Mouse (Mus musculus) limb, embryonic 14.5 days (tissue): Measurements from ENCODE around the gene Nlrx1. TPM values are rescaled to one million over a fixed set of nuclear protein-coding genes. Genes with fewer than 3 reads are reported as not detected.

Source experiments
- ATAC-seq: fragments of 200-750 bp; cut with Nextera tagmentation; 2 replicates; pipeline ENCODE4 v1.8.0; 2017; ENCODE audit warnings: low read depth, moderate number of reproducible peaks, moderate TSS enrichment; ENCODE audit not compliant: low FRiP score
- DNase-seq: peaks from one replicate; pipeline ENCODE4 v3.0.0-alpha.2; 2015; ENCODE audit warnings: low spot score
- H3K27ac ChIP-seq: fragments of 300-500 bp; sonication (generic); replicated peaks from 2 replicates; pipeline ENCODE4 v1.5.1; 2014; ENCODE audit warnings: low read depth, mild to moderate bottlenecking, low read length, moderate library complexity, mixed read lengths
- H3K27me3 ChIP-seq: fragments of 300-500 bp; sonication (generic); 2 replicates; pipeline ENCODE4 v1.6.1; 2014; ENCODE audit warnings: low read length, mixed read lengths; ENCODE audit not compliant: control insufficient read depth, insufficient read depth
- H3K36me3 ChIP-seq: fragments of 300-500 bp; sonication (generic); 2 replicates; pipeline ENCODE4 v1.6.1; 2014; ENCODE audit warnings: mild to moderate bottlenecking, low read length, moderate library complexity, mixed read lengths; ENCODE audit not compliant: control insufficient read depth, insufficient read depth
- H3K4me1 ChIP-seq: fragments of 300-500 bp; sonication (generic); 2 replicates; pipeline ENCODE4 v1.6.1; 2014; ENCODE audit warnings: antibody characterized with exemption, low read length, mixed read lengths; ENCODE audit not compliant: control insufficient read depth, insufficient read depth
- H3K4me2 ChIP-seq: fragments of 300-500 bp; sonication (generic); replicated peaks from 2 replicates; pipeline ENCODE4 v1.6.1; 2014; ENCODE audit warnings: low read depth, mild to moderate bottlenecking, low read length, moderate library complexity; ENCODE audit not compliant: severe bottlenecking
- H3K4me3 ChIP-seq: fragments of 300-500 bp; sonication (generic); replicated peaks from 2 replicates; pipeline ENCODE4 v1.5.1; 2014; ENCODE audit warnings: low read length
- H3K9ac ChIP-seq: fragments of 300-500 bp; sonication (generic); 2 replicates; pipeline ENCODE4 v1.6.1; 2014; ENCODE audit warnings: mild to moderate bottlenecking, low read depth, low read length, moderate library complexity; ENCODE audit not compliant: severe bottlenecking
- H3K9me3 ChIP-seq: fragments of 300-500 bp; sonication (generic); 2 replicates; pipeline ENCODE4 v1.6.1; 2016; ENCODE audit warnings: low read length; ENCODE audit not compliant: control insufficient read depth
- POLR2A ChIP-seq: fragments of 200-500 bp; IDR thresholded peaks from 2 replicates; pipeline ENCODE4 v1.8.0; 2012; ENCODE audit warnings: inconsistent platforms, mild to moderate bottlenecking, moderate library complexity, borderline replicate concordance; ENCODE audit not compliant: insufficient read depth, insufficient read length; ENCODE audit errors: extremely low read depth
- WGBS: fragments of 180-500 bp; shearing (Covaris S2); extraction: QIAGEN DNeasy Blood & Tissue Kit; methylation state at CpG from one replicate; pipeline ENCODE4 v1.1.7; 2014; 5-methylcytosine and 5-hydroxymethylcytosine counted together
- polyA plus RNA-seq, 2 experiments: library from polyadenylated mRNA; depleted of rRNA in 1 of 2; stranded (reverse) in 1 of 2; unstranded in 1 of 2; fragments of >200 nt; fragmentation: Nextera tagmentation in 1 of 2; extraction: Ambion mirVana in 1 of 2; gene quantifications; 2 replicates each; pipeline versions ENCODE4 v1.2.1 to v1.2.3; 2012 to 2014

Gene Nlrx1
- polyA plus RNA-seq, 2 experiments = 8.6 to 13.5 TPM

GRCm38 (mm10) chr9:44269077-44269476 lies 678 bp upstream of the Nlrx1 start:
- Histone ChIP-seq H3K27me3 (no peaks in the 10 kb centered on the region), H3K4me2 (no peak overlapping the region), H3K9me3 (no peaks in the 10 kb centered on the region), H3K27ac (no peak overlapping the region), H3K4me1 (peaks cover 11% of the 10 kb centered on the region), H3K9ac (no peak overlapping the region), H3K4me3 (no peak overlapping the region), H3K36me3 (peaks cover 7% of the 10 kb centered on the region; the same call in 1 of the 2 replicates)
- TF ChIP-seq POLR2A = no peak
- WGBS = 89% methylated on average over 3 of the region's 3 CpGs
- ATAC-seq = no peak
- no peak for DNase-seq

GRCm38 (mm10) chr9:44268027-44268360 lies 405 bp downstream of the Nlrx1 start:
- H3K9ac ChIP-seq = peak overlapping the region; percentile 92
- H3K4me2 ChIP-seq = peak overlapping the region; percentile 91
- DNase-seq (peak; percentile 82), ATAC-seq (peak; percentile 85)
- H3K4me1 ChIP-seq = peaks cover 11% of the 10 kb centered on the region
- no peaks in the 10 kb centered on the region for H3K27me3 ChIP-seq
- peak overlapping the region; percentile 86 for H3K27ac ChIP-seq
- peak overlapping the region; percentile 54 for H3K4me3 ChIP-seq
- TF ChIP-seq POLR2A = no peak
- H3K36me3 ChIP-seq = peaks cover 5% of the 10 kb centered on the region; the same call in 1 of the 2 replicates
- H3K9me3 ChIP-seq = no peaks in the 10 kb centered on the region
- WGBS = 4% methylated on average over 27 of the region's 28 CpGs

- Histone ChIP-seq H3K4me2 (peak overlapping the region; percentile 91), H3K4me1 (peaks cover 11% of the 10 kb centered on the region), H3K9me3 (no peaks in the 10 kb centered on the region), H3K27me3 (no peaks in the 10 kb centered on the region), H3K4me3 (peak overlapping the region; percentile 54), H3K36me3 (peaks cover 5% of the 10 kb centered on the region; the same call in 1 of the 2 replicates), H3K9ac (peak overlapping the region; percentile 92), H3K27ac (peak overlapping the region; percentile 86)
- 13% methylated on average over 21 of the region's 23 CpGs for WGBS
- peak; percentile 28 for ATAC-seq
- peak; percentile 35 for DNase-seq
- TF ChIP-seq POLR2A = 0 out of 2 replicates have a peak, but pooled peaks have one; percentile 30
Observed at GRCm38 (mm10) chr9:44267319-44268026, 926 bp downstream of the Nlrx1 start.

- 69% methylated on average over 8 of the region's 8 CpGs for WGBS
- Histone ChIP-seq H3K9ac (peak overlapping the region; percentile 92; the same call in 1 of the 2 replicates), H3K27ac (peak overlapping the region; percentile 86; the same call in 1 of the 2 replicates), H3K9me3 (no peaks in the 10 kb centered on the region), H3K27me3 (no peaks in the 10 kb centered on the region), H3K4me1 (peaks cover 11% of the 10 kb centered on the region), H3K36me3 (peaks cover 5% of the 10 kb centered on the region), H3K4me3 (0 out of 2 replicates have a peak overlapping the region, but pooled peaks have one; percentile 54), H3K4me2 (peak overlapping the region; percentile 91)
- no peak for TF ChIP-seq POLR2A
- DNase-seq (no peak), ATAC-seq (no peak)
Observed at GRCm38 (mm10) chr9:44266478-44267226, 1.7 kb downstream of the Nlrx1 start.

- WGBS = 81% methylated on average over 14 of the region's 14 CpGs
Observed at GRCm38 (mm10) chr9:44261388-44261787, 7.0 kb downstream of the Nlrx1 start.

More at GRCm38 (mm10) chr9:44261388-44261787, 7.0 kb downstream of the Nlrx1 start:
- Histone ChIP-seq H3K4me2 (no peak overlapping the region), H3K4me3 (no peak overlapping the region), H3K27ac (no peak overlapping the region), H3K9ac (no peak overlapping the region), H3K9me3 (no peaks in the 10 kb centered on the region), H3K27me3 (no peaks in the 10 kb centered on the region), H3K4me1 (no peaks in the 10 kb centered on the region), H3K36me3 (peaks cover 7% of the 10 kb centered on the region)
- ATAC-seq (no peak), DNase-seq (no peak)
- no peak for TF ChIP-seq POLR2A
